Mouse (Mus musculus) cerebellum, adult 2 months (tissue): ENCODE measurements around the gene Poldip2.

Experiments used
- CTCF ChIP-seq: fragments of 200-500 bp; IDR thresholded peaks from 2 replicates; pipeline ENCODE4 v1.5.1; 2011; ENCODE audit warnings: low read depth, mild to moderate bottlenecking, control low read depth, low read length, moderate library complexity, borderline replicate concordance; ENCODE audit not compliant: insufficient read depth
- POLR2A ChIP-seq: fragments of 200-500 bp; IDR thresholded peaks from 2 replicates; pipeline ENCODE4 v1.6.1; 2011; ENCODE audit warnings: low read length, control low read depth, borderline replicate concordance; ENCODE audit not compliant: insufficient read depth

GRCm38 (mm10) chr11:78556070-78556469 is 44.1 kb downstream of the Poldip2 start:
- TF ChIP-seq CTCF (no peak), POLR2A (no peak)
